Mouse (Mus musculus) layer of hippocampus, adult 2 months (tissue): ENCODE measurements around the gene Bcl2l12. TPM values are rescaled to one million over a fixed set of nuclear protein-coding genes. Genes with fewer than 3 reads are reported as not detected.
"Not testable (repeated sequence)": the region's sequence is repeated elsewhere in the genome, so short reads cannot be mapped to it uniquely, and the experiment has no call there.

ENCODE experiments used
- DNase-seq, 2 experiments: peaks; one replicate each; pipeline ENCODE4 v3.0.0; 2022; ENCODE audit warnings: low spot score in 2 of 2
- H3K27ac ChIP-seq: fragments of 200-600 bp; 2 replicates; pipeline ENCODE4 v1.8.1; 2022
- H3K4me3 ChIP-seq: fragments of 200-600 bp; 2 replicates; pipeline ENCODE4 v1.8.1; 2022; ENCODE audit warnings: mild to moderate bottlenecking
- CTCF ChIP-seq: fragments of 200-600 bp; conservative IDR thresholded peaks from 2 replicates; pipeline ENCODE4 v1.8.1; 2022; ENCODE audit warnings: antibody characterized with exemption, mild to moderate bottlenecking, moderate library complexity
- total RNA-seq, 2 experiments: library from RNA; stranded (reverse); gene quantifications; 2 replicates each; pipeline ENCODE4 v1.2.3; 2021

Gene Bcl2l12
- total RNA-seq, 2 experiments from 2014 or later: 2.5 to 3.7 TPM

- no peak overlapping the region for H3K27ac ChIP-seq
- DNase-seq: no peak
- TF ChIP-seq CTCF: no peak
- H3K4me3 ChIP-seq: no peak overlapping the region
These were observed 29.8 kb upstream of the Bcl2l12 start for GRCm38 (mm10) chr7:45028351-45028750.

GRCm38 (mm10) chr7:45027761-45028160 lies 29.2 kb upstream of the Bcl2l12 start:
- Histone ChIP-seq H3K27ac (no peak overlapping the region), H3K4me3 (no peak overlapping the region)
- TF ChIP-seq CTCF: no peak
- no peak for DNase-seq

- H3K27ac ChIP-seq: peak overlapping the region; percentile 73
- no peak for TF ChIP-seq CTCF
- DNase-seq: no peak
- no peak overlapping the region for H3K4me3 ChIP-seq
These were observed 27.7 kb upstream of the Bcl2l12 start for GRCm38 (mm10) chr7:45026256-45026655.

GRCm38 (mm10) chr7:45025601-45026220 lies 27.2 kb upstream of the Bcl2l12 start:
- Histone ChIP-seq H3K4me3 (no peak overlapping the region), H3K27ac (peak overlapping the region; percentile 73)
- DNase-seq: no peak
- TF ChIP-seq CTCF: no peak

GRCm38 (mm10) chr7:45024281-45025248 lies 26.1 kb upstream of the Bcl2l12 start:
- TF ChIP-seq CTCF: no peak
- no peak overlapping the region for H3K4me3 ChIP-seq
- DNase-seq: no peak
- H3K27ac ChIP-seq: peak overlapping the region; percentile 73

GRCm38 (mm10) chr7:45023711-45024110 lies 25.2 kb upstream of the Bcl2l12 start:
- H3K4me3 ChIP-seq, H3K27ac ChIP-seq, DNase-seq: not testable (repeated sequence)
- TF ChIP-seq CTCF: peak; percentile 61

GRCm38 (mm10) chr7:45020225-45020624 lies 21.7 kb upstream of the Bcl2l12 start:
- DNase-seq: no peak
- Histone ChIP-seq H3K27ac (no peak overlapping the region), H3K4me3 (no peak overlapping the region)
- no peak for TF ChIP-seq CTCF

- no peak for DNase-seq
- TF ChIP-seq CTCF: no peak
- Histone ChIP-seq H3K4me3 (peak overlapping the region; percentile 90; the same call in 1 of the 2 replicates), H3K27ac (peak overlapping the region; percentile 90)
These were observed 20.6 kb upstream of the Bcl2l12 start for GRCm38 (mm10) chr7:45019031-45019571.

GRCm38 (mm10) chr7:45017242-45018061 lies 18.9 kb upstream of the Bcl2l12 start, which contains the start of gene Rras:
Rras (plus strand) TSS chr7:45017961.
- peak within 1 kb of the TSS; percentile 90 for H3K4me3 ChIP-seq
- H3K27ac ChIP-seq: peak within 1 kb of the TSS; percentile 90
- peak; percentile 32; the same call in 1 of the 2 replicates for TF ChIP-seq CTCF
- peak; percentile 74 to 93 for DNase-seq

- Histone ChIP-seq H3K27ac (peak overlapping the region; percentile 90), H3K4me3 (peak overlapping the region; percentile 90)
- no peak for DNase-seq
- no peak for TF ChIP-seq CTCF
These were observed 18.2 kb upstream of the Bcl2l12 start for GRCm38 (mm10) chr7:45016761-45017160.

GRCm38 (mm10) chr7:45015957-45016612 lies 17.6 kb upstream of the Bcl2l12 start, which contains the start of gene Scaf1:
Scaf1 (minus strand) TSS chr7:45016363.
- peak within 1 kb of the TSS; percentile 93 for H3K27ac ChIP-seq
- no peak for TF ChIP-seq CTCF
- H3K4me3 ChIP-seq: peak within 1 kb of the TSS; percentile 90
- peak; percentile 99 to 100 for DNase-seq
